Mouse (Mus musculus) forebrain, embryonic 10.5 days (tissue): ENCODE results near the gene Gm17402. TPM values are rescaled to one million over a fixed set of nuclear protein-coding genes. Genes with fewer than 3 reads are reported as not detected.

Experiments
- DNase-seq: peaks from one replicate; pipeline ENCODE4 v3.0.0-alpha.2; 2017; ENCODE audit warnings: low spot score; ENCODE audit errors: extremely low spot score
- H3K27ac ChIP-seq: fragments of 300-500 bp; sonication (generic); 2 replicates; pipeline ENCODE4 v1.5.1; 2016; ENCODE audit warnings: mild to moderate bottlenecking
- H3K27me3 ChIP-seq: fragments of 300-500 bp; sonication (generic); 2 replicates; pipeline ENCODE4 v1.6.1; 2016; ENCODE audit warnings: mild to moderate bottlenecking; ENCODE audit not compliant: poor library complexity, severe bottlenecking
- H3K36me3 ChIP-seq: fragments of 300-500 bp; sonication (generic); replicated peaks from 2 replicates; pipeline ENCODE4 v1.6.1; 2016; ENCODE audit warnings: mild to moderate bottlenecking, moderate library complexity
- H3K4me1 ChIP-seq: fragments of 300-500 bp; sonication (generic); 2 replicates; pipeline ENCODE4 v1.6.1; 2016
- H3K4me3 ChIP-seq: fragments of 300-500 bp; sonication (generic); 2 replicates; pipeline ENCODE4 v1.5.1; 2016; ENCODE audit warnings: mild to moderate bottlenecking, moderate library complexity
- H3K9me3 ChIP-seq: fragments of 300-500 bp; sonication (generic); 2 replicates; pipeline ENCODE4 v1.6.1; 2016; ENCODE audit warnings: mild to moderate bottlenecking, moderate library complexity
- WGBS: fragments of 180-500 bp; shearing (Covaris S2); methylation state at CpG from one replicate; pipeline ENCODE4 v1.1.7; 2016; 5-methylcytosine and 5-hydroxymethylcytosine counted together
- polyA plus RNA-seq: library from polyadenylated mRNA; unstranded; fragments of >200 nt; fragmentation: Nextera tagmentation; extraction: Ambion mirVana; gene quantifications from 2 replicates; pipeline ENCODE4 v1.2.1, GENCODE M21; 2016

Gm17402 gene
- polyA plus RNA-seq, result not detected in 2 replicates

GRCm38 (mm10) chr3:67375063-67375462 lies at the start of gene Gm17402:
TSS of gene Gm17402 (minus strand) at chr3:67375163.
- DNase-seq, result no peak
- Histone ChIP-seq H3K4me1 (peaks cover 8% of the 10 kb centered on the region; the same call in 1 of the 2 replicates), H3K27me3 (peaks cover 31% of the 10 kb centered on the region), H3K4me3 (peak within 1 kb of the TSS; percentile 65), H3K9me3 (no peaks in the 10 kb centered on the region), H3K27ac (peak within 1 kb of the TSS; percentile 80), H3K36me3 (no peaks in the 10 kb centered on the region)
- WGBS, result 57% methylated on average over 3 of the region's 3 CpGs

- Histone ChIP-seq H3K9me3 (no peaks in the 10 kb centered on the region), H3K27ac (no peak overlapping the region), H3K4me1 (peaks cover 8% of the 10 kb centered on the region; the same call in 1 of the 2 replicates), H3K4me3 (no peak overlapping the region), H3K36me3 (no peaks in the 10 kb centered on the region), H3K27me3 (peaks cover 19% of the 10 kb centered on the region)
- no peak for DNase-seq
Measured at GRCm38 (mm10) chr3:67378215-67378614, 3.3 kb upstream of the Gm17402 start.

GRCm38 (mm10) chr3:67374360-67374778 lies 594 bp downstream of the Gm17402 start:
- peak overlapping the region; percentile 80 for H3K27ac ChIP-seq
- whole genome bisulfite sequencing, result 38% methylated on average over 7 of the region's 7 CpGs
- no peaks in the 10 kb centered on the region for H3K36me3 ChIP-seq
- DNase-seq, result no peak
- H3K9me3 ChIP-seq, result no peaks in the 10 kb centered on the region
- H3K4me1 ChIP-seq, result peaks cover 8% of the 10 kb centered on the region; the same call in 1 of the 2 replicates
- peak overlapping the region; percentile 65 for H3K4me3 ChIP-seq
- peaks cover 31% of the 10 kb centered on the region for H3K27me3 ChIP-seq

GRCm38 (mm10) chr3:67373872-67374271 lies 1.1 kb downstream of the Gm17402 start, which contains the start of gene Mlf1:
TSS of gene Mlf1 (plus strand) at chr3:67374097.
- Histone ChIP-seq H3K9me3 (no peaks in the 10 kb centered on the region), H3K27me3 (peaks cover 31% of the 10 kb centered on the region), H3K36me3 (no peaks in the 10 kb centered on the region), H3K4me1 (peaks cover 8% of the 10 kb centered on the region; the same call in 1 of the 2 replicates), H3K4me3 (peak within 1 kb of the TSS; percentile 65), H3K27ac (peak within 1 kb of the TSS; percentile 80)
- DNase-seq, result peak; percentile 92
- WGBS, result under 1% methylated on average over 35 of the region's 35 CpGs

GRCm38 (mm10) chr3:67372781-67373180 lies 2.2 kb downstream of the Gm17402 start:
- no peaks in the 10 kb centered on the region for H3K9me3 ChIP-seq
- H3K27ac ChIP-seq, result no peak overlapping the region
- peaks cover 8% of the 10 kb centered on the region; the same call in 1 of the 2 replicates for H3K4me1 ChIP-seq
- no peak for DNase-seq
- H3K36me3 ChIP-seq, result no peaks in the 10 kb centered on the region
- no peak overlapping the region for H3K4me3 ChIP-seq
- WGBS, result 65% methylated on average over 5 of the region's 5 CpGs
- peaks cover 31% of the 10 kb centered on the region for H3K27me3 ChIP-seq

- WGBS, result 81% methylated on average over 4 of the region's 4 CpGs
- H3K9me3 ChIP-seq, result no peaks in the 10 kb centered on the region
- DNase-seq, result no peak
Measured at GRCm38 (mm10) chr3:67372194-67372593, 2.8 kb downstream of the Gm17402 start.

GRCm38 (mm10) chr3:67369407-67370079 lies 5.4 kb downstream of the Gm17402 start:
- H3K9me3 ChIP-seq, result no peaks in the 10 kb centered on the region
- H3K4me1 ChIP-seq, result peaks cover 6% of the 10 kb centered on the region; the same call in 1 of the 2 replicates
- peaks cover 22% of the 10 kb centered on the region for H3K27me3 ChIP-seq
- H3K36me3 ChIP-seq, result no peaks in the 10 kb centered on the region
- H3K4me3 ChIP-seq, result no peak overlapping the region
- H3K27ac ChIP-seq, result no peak overlapping the region
- DNase-seq, result no peak
- WGBS, result 81% methylated on average over 5 of the region's 5 CpGs

More at GRCm38 (mm10) chr3:67372194-67372593, 2.8 kb downstream of the Gm17402 start:
- Histone ChIP-seq H3K27ac (no peak overlapping the region), H3K4me3 (no peak overlapping the region), H3K4me1 (peaks cover 8% of the 10 kb centered on the region; the same call in 1 of the 2 replicates), H3K36me3 (no peaks in the 10 kb centered on the region), H3K27me3 (peaks cover 31% of the 10 kb centered on the region)

GRCm38 (mm10) chr3:67367481-67367880 lies 7.5 kb downstream of the Gm17402 start:
- Histone ChIP-seq H3K4me3 (no peak overlapping the region), H3K4me1 (no peaks in the 10 kb centered on the region), H3K36me3 (no peaks in the 10 kb centered on the region), H3K9me3 (no peaks in the 10 kb centered on the region), H3K27me3 (peaks cover 5% of the 10 kb centered on the region), H3K27ac (no peak overlapping the region)
- DNase-seq, result no peak
- 92% methylated on average over 6 of the region's 6 CpGs for WGBS

- no peak for DNase-seq
- Histone ChIP-seq H3K9me3 (no peaks in the 10 kb centered on the region), H3K4me1 (no peaks in the 10 kb centered on the region), H3K4me3 (no peak overlapping the region), H3K27ac (no peak overlapping the region), H3K27me3 (no peaks in the 10 kb centered on the region; the same call in 1 of the 2 replicates), H3K36me3 (no peaks in the 10 kb centered on the region)
- 85% methylated on average over 4 of the region's 4 CpGs for WGBS
Measured at GRCm38 (mm10) chr3:67366087-67366892, 8.7 kb downstream of the Gm17402 start.

GRCm38 (mm10) chr3:67358376-67358775 lies 16.6 kb downstream of the Gm17402 start:
- H3K27ac ChIP-seq, result no peak overlapping the region
- no peak for DNase-seq
- no peaks in the 10 kb centered on the region for H3K36me3 ChIP-seq
- no peaks in the 10 kb centered on the region for H3K4me1 ChIP-seq
- no peaks in the 10 kb centered on the region for H3K9me3 ChIP-seq
- H3K4me3 ChIP-seq, result no peak overlapping the region
- WGBS, result 81% methylated on average over 7 of the region's 7 CpGs
- H3K27me3 ChIP-seq, result no peaks in the 10 kb centered on the region

- no peaks in the 10 kb centered on the region for H3K9me3 ChIP-seq
- H3K4me1 ChIP-seq, result no peaks in the 10 kb centered on the region
- no peaks in the 10 kb centered on the region for H3K27me3 ChIP-seq
- no peak overlapping the region for H3K4me3 ChIP-seq
- DNase-seq, result no peak
- no peak overlapping the region for H3K27ac ChIP-seq
- H3K36me3 ChIP-seq, result no peaks in the 10 kb centered on the region
- 89% methylated on average over 3 of the region's 3 CpGs for WGBS
Measured at GRCm38 (mm10) chr3:67352763-67353149, 22.2 kb downstream of the Gm17402 start.

- H3K27me3 ChIP-seq, result no peaks in the 10 kb centered on the region
- peak; percentile 32 for DNase-seq
- WGBS, result 24% methylated on average over 3 of the region's 5 CpGs
Measured at GRCm38 (mm10) chr3:67352128-67352762, 22.7 kb downstream of the Gm17402 start.

More at GRCm38 (mm10) chr3:67352128-67352762, 22.7 kb downstream of the Gm17402 start:
- Histone ChIP-seq H3K4me1 (no peaks in the 10 kb centered on the region), H3K9me3 (no peaks in the 10 kb centered on the region), H3K4me3 (no peak overlapping the region), H3K36me3 (no peaks in the 10 kb centered on the region), H3K27ac (no peak overlapping the region)
